ENCODE assay signal across 15 mouse cellular contexts in the genomic region with DNA sequence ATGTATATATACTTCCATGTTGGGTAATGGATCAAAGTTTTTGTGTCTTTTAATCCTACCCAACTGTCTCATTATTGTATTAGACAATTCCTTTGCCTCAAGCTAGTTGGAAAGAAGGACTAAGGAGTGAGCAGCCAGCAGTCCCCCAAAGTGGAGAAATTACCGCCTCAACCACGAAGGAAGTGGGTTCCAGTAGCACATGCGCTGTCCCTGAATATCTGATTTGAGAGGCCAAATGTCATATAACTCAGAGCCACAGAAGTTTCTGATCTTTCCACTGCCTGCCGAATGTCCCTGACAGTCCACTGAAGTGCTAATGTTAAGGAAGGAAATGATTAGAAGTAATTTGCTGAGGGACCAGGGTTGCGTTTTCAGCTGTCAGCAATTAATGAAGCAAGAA.
"Had no signal": no experiment of that assay in that cellular context is flagged by ENCODE, and none has a peak within 500 bp of the region (broad histone marks: within the 10 kb centered on the region; RNA-seq: fewer than 3 reads in every experiment).

No protein-coding gene starts in this region.

- H3K27me3 ChIP-seq: midbrain, embryonic 12.5 days; midbrain, embryonic 15.5 days; neural tube, embryonic 12.5 days had no signal

- H3K4me1 ChIP-seq: midbrain, embryonic 10.5 days; midbrain, embryonic 12.5 days; midbrain, embryonic 15.5 days; neural tube, embryonic 12.5 days had no signal

- H3K4me3 ChIP-seq: midbrain, embryonic 10.5 days; midbrain, embryonic 12.5 days; midbrain, embryonic 15.5 days; neural tube, embryonic 12.5 days had no signal

- H3K9me3 ChIP-seq: midbrain, embryonic 10.5 days; midbrain, embryonic 12.5 days; midbrain, embryonic 15.5 days; neural tube, embryonic 12.5 days had no signal

- DNase-seq: lung, adult 18-20 months; lung, embryonic 14.5 days; lung, postnatal 10 days; lung, postnatal 36 days; right cerebral cortex, postnatal 25 days; right cerebral cortex, postnatal 4 days; spleen, adult 18-20 months; thymus, adult 18-20 months; thymus, postnatal 14 days; thymus, postnatal 36 days had no signal

- H3K36me3 ChIP-seq: midbrain, embryonic 10.5 days; midbrain, embryonic 12.5 days; midbrain, embryonic 15.5 days; neural tube, embryonic 12.5 days had no signal

- H3K27ac ChIP-seq: macrophage; midbrain, embryonic 10.5 days; midbrain, embryonic 12.5 days; midbrain, embryonic 15.5 days; neural tube, embryonic 12.5 days had no signal
